Mouse (Mus musculus) cortical plate, adult 2 months (tissue): Measurements from ENCODE around the gene Dnah1.

ENCODE experiments used
- CTCF ChIP-seq: fragments of 200-500 bp; IDR thresholded peaks from 2 replicates; pipeline ENCODE4 v1.5.1; 2011; ENCODE audit warnings: mild to moderate bottlenecking, control low read depth, low read length; ENCODE audit not compliant: insufficient read depth; ENCODE audit errors: extremely low read depth
- POLR2A ChIP-seq: fragments of 200-500 bp; IDR thresholded peaks from 2 replicates; pipeline ENCODE4 v1.6.1; 2011; ENCODE audit warnings: mild to moderate bottlenecking, low read length, control low read depth; ENCODE audit not compliant: insufficient read depth; ENCODE audit errors: extremely low read depth

GRCm38 (mm10) chr14:31335765-31336164 lies 12.1 kb upstream of the Dnah1 start:
- no peak for TF ChIP-seq CTCF
- TF ChIP-seq POLR2A: no peak
